Mouse (Mus musculus) stomach, embryonic 14.5 days (tissue): ENCODE results near the gene Grap. TPM values are rescaled to one million over a fixed set of nuclear protein-coding genes. Genes with fewer than 3 reads are reported as not detected.

ENCODE experiments used
- ATAC-seq: fragments of 200-750 bp; cut with Nextera tagmentation; 2 replicates; pipeline ENCODE4 v1.8.0; 2017; ENCODE audit warnings: low read depth, moderate TSS enrichment; ENCODE audit not compliant: insufficient number of reproducible peaks, insufficient read depth, low FRiP score
- H3K27ac ChIP-seq: fragments of 300-500 bp; sonication (generic); 2 replicates; pipeline ENCODE4 v1.5.1; 2014; ENCODE audit warnings: mild to moderate bottlenecking, low read length, moderate library complexity, mixed read lengths
- H3K27me3 ChIP-seq: fragments of 300-500 bp; sonication (generic); 2 replicates; pipeline ENCODE4 v1.6.1; 2014; ENCODE audit warnings: low read length, control low read depth, mixed read lengths; ENCODE audit not compliant: control insufficient read depth, insufficient read depth
- H3K36me3 ChIP-seq: fragments of 300-500 bp; sonication (generic); 2 replicates; pipeline ENCODE4 v1.6.1; 2014; ENCODE audit warnings: mild to moderate bottlenecking, control low read depth, low read length, moderate library complexity, mixed read lengths; ENCODE audit not compliant: control insufficient read depth, insufficient read depth
- H3K4me1 ChIP-seq: fragments of 300-500 bp; sonication (generic); 2 replicates; pipeline ENCODE4 v1.6.1; 2014; ENCODE audit warnings: low read length, control low read depth, mixed read lengths; ENCODE audit not compliant: control insufficient read depth, insufficient read depth
- H3K4me2 ChIP-seq: fragments of 300-500 bp; sonication (generic); replicated peaks from 2 replicates; pipeline ENCODE4 v1.6.1; 2014; ENCODE audit warnings: low read depth, low read length, control low read depth
- H3K4me3 ChIP-seq: fragments of 300-500 bp; sonication (generic); 2 replicates; pipeline ENCODE4 v1.5.1; 2014; ENCODE audit warnings: low read depth, low read length, control low read depth
- H3K9ac ChIP-seq: fragments of 300-500 bp; sonication (generic); replicated peaks from 2 replicates; pipeline ENCODE4 v1.6.1; 2014; ENCODE audit warnings: low read depth, mild to moderate bottlenecking, control low read depth, low read length, moderate library complexity, mixed read lengths
- H3K9me3 ChIP-seq: fragments of 300-500 bp; sonication (generic); 2 replicates; pipeline ENCODE4 v1.6.1; 2016; ENCODE audit warnings: low read depth, low read length, control low read depth; ENCODE audit not compliant: control insufficient read depth
- WGBS: fragments of 180-500 bp; shearing (Covaris S2); extraction: QIAGEN DNeasy Blood & Tissue Kit; methylation state at CpG from one replicate; pipeline ENCODE4 v1.1.7; 2014; 5-methylcytosine and 5-hydroxymethylcytosine counted together
- polyA plus RNA-seq: library from polyadenylated mRNA; unstranded; fragments of >200 nt; fragmentation: Nextera tagmentation; extraction: Ambion mirVana; gene quantifications from 2 replicates; pipeline ENCODE4 v1.2.1, GENCODE M21; 2014

Gene Grap
- polyA plus RNA-seq, 1 experiment from 2014 or later, result 7.1 TPM

DNA sequence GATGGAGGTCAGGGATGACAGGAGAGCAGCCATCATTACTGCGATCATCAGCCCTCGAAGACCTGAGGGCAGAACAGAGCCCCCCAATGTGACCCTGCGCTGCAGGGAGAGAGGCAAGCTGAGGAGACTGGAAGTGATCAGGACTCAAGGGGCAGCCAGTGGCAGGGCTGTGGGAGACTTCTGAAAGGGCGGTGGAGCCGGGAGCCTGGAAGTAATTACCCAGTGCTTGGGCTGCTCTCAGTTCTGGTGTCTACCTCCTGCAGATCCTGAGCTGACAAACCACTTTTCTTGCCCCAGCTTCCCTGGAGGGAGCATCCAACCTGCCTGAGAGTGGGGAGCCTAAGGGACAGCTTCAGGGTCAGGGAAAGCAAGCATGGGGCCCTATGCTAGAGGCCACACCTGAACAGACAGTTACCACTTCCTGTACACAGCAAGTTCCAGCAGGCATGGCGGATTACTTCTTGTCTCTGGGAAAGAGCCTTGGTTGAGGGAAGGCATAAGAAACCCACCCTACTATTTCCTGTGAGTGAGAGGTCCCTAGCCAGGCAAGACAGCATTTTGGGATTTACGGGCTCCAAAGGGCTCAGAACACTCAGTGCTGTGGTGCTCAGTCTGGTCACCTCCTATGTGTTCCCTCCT is 23.3 kb downstream of the Grap start:
- H3K36me3 ChIP-seq, result no peaks in the 10 kb centered on the region
- peaks cover 9% of the 10 kb centered on the region for H3K4me1 ChIP-seq
- 62% methylated on average over 7 of the region's 7 CpGs for WGBS
- no peaks in the 10 kb centered on the region for H3K9me3 ChIP-seq
- no peaks in the 10 kb centered on the region for H3K27me3 ChIP-seq
- no peak overlapping the region for H3K9ac ChIP-seq
- no peak overlapping the region for H3K4me3 ChIP-seq
- ATAC-seq, result no peak
- no peak overlapping the region for H3K4me2 ChIP-seq
- no peak overlapping the region for H3K27ac ChIP-seq

DNA sequence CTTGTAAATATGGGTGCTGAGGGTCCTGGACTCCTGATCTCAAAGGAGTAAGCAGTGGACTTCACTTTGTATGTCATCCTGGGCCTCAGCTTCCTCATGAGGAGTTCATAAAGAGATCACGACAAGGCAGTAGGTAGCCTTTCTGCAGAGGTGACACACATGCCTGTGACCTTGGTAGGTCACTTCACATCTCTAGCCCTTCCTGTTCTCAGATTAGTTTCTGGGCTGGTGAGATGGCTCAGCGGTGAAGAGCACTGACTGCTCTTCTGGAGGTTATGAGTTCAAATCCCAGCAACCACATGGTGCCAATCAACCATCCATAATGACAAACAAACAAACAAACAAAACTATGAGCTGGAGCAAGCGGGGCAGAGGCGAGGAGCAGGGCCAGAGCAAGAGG is 24.6 kb downstream of the Grap start:
- H3K4me1 ChIP-seq, result peaks cover 5% of the 10 kb centered on the region
- H3K9me3 ChIP-seq, result no peaks in the 10 kb centered on the region
- WGBS, result 86% methylated on average over 4 of the region's 4 CpGs
- H3K9ac ChIP-seq, result no peak overlapping the region
- H3K4me2 ChIP-seq, result no peak overlapping the region
- no peak overlapping the region for H3K27ac ChIP-seq
- no peaks in the 10 kb centered on the region for H3K36me3 ChIP-seq
- H3K27me3 ChIP-seq, result no peaks in the 10 kb centered on the region
- no peak overlapping the region for H3K4me3 ChIP-seq
- no peak for ATAC-seq

DNA sequence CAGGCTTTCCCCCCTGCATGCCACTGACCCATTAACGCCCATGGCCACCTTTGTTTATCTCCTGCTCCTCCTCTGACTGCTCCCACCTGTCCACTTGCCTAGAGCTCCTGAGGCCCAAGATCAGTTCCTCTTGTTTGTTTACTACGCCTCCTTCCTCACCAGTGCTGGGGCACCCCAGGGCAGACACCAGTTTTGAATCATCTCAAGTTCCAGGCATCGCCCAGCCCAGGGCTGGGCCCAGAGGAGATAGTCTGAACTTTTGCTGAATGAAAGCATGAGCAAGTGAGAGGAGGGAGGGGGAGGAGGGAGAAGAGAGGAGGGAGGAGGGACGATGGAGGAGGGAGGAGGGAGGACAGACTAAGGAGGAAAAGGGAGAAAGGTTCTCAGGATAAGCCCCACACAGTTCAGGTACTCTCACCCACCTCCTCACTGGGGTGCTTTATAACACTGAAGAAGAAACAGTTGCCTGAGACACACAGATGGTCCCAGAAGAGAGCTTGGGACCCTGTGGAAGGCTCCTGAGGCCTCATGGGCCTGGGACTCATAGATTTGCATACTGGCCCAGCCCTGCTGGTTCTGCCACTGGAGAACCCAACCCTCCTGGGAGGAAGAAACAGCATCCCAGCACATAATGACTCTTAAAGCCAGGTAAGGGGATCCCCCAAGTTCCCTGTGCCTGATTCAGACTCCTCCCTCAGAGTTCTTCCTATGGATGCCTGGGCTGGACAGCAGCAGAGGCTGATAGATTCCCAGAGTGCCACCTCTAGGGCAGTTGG is 26.2 kb downstream of the Grap start:
- H3K9me3 ChIP-seq, result no peaks in the 10 kb centered on the region
- H3K36me3 ChIP-seq, result no peaks in the 10 kb centered on the region
- H3K4me2 ChIP-seq, result no peak overlapping the region
- ATAC-seq, result no peak
- no peak overlapping the region for H3K4me3 ChIP-seq
- 44% methylated on average over 4 of the region's 4 CpGs for WGBS
- peaks cover 12% of the 10 kb centered on the region for H3K4me1 ChIP-seq
- no peak overlapping the region for H3K9ac ChIP-seq
- 0 out of 2 replicates have a peak, but pooled peaks cover 7% of the 10 kb centered on the region for H3K27me3 ChIP-seq
- no peak overlapping the region for H3K27ac ChIP-seq

DNA sequence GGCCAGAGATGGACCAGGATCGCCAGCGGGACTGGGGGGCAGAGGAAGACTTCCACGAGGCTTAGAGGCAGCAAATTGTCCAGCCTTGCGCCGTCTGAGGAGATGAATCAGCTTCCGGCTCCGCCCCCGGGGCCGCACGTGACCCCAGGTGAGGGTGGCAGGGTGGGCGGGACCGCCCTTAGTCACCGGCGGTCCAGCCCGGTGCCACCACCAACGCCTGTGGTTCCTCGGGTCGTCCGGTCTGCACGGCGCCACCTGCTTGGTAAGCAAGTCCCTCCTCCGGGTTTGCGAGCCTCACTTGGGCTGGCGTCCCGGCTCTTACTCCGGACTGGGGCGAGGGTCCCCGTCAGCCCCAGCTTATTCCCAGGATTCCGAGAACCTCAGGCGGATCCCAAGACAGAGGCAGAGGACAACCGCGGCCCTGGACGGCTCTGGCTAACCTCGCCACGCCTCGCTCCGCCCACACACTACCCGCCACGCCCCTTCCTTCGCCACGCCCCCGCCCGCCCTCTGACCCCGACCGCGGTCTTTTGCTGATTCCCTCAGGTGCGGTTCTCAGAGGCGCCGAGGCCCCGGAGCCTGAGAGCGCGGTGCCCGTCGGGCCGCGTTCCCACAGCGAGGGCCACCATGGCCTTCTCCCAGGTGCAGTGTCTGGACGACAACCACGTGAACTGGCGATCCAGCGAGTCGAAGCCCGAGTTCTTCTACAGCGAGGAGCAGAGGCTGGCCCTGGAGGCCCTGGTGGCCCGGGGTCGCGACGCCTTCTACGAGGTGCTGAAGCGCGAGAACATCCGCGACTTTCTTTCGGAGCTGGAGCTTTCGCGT is 31.1 kb downstream of the Grap start, which contains the start of gene Fam83g:
Fam83g (plus strand) TSS at position 185 of the 825 bp plus-strand sequence.
- Histone ChIP-seq H3K27me3 (peaks cover 12% of the 10 kb centered on the region; the same call in 1 of the 2 replicates), H3K36me3 (no peaks in the 10 kb centered on the region), H3K27ac (no peak within 1 kb of the TSS), H3K4me1 (peaks cover 9% of the 10 kb centered on the region; the same call in 1 of the 2 replicates), H3K9me3 (no peaks in the 10 kb centered on the region), H3K4me2 (peak within 1 kb of the TSS; percentile 61), H3K9ac (peak within 1 kb of the TSS; percentile 36), H3K4me3 (peak within 1 kb of the TSS; percentile 41)
- 2% methylated on average over 76 of the region's 76 CpGs for WGBS
- ATAC-seq, result peak; percentile 76

DNA sequence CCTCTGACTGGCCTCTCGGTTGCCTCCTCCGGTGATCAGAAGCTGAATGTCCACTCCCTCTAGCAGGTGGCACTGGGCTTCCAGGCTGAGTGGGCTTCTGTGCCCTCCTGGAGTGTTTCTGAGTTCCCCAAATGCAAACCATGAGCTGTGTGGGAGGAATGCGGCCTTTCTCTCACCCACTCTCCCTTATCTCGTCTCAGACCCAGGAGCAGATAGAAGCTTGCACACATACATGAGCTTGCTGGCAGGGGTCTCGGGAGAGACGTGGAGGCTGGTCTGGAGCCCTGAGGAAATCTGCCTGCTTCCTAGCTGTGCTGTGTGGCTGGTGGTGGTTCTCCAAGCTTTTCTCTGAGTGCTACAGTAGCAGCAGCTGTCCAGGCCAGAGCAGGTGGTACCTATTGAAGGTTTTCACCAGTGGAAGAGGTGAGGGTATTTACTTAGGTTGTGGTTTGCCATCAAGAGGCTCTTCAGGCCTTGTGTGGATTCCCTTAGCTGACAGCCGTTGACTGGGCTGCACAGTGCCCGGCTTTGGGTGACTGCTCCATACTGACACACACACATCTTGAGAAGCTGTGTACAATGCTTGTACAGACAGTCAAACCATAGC is 32.2 kb downstream of the Grap start:
- H3K36me3 ChIP-seq, result no peaks in the 10 kb centered on the region
- ATAC-seq, result no peak
- H3K9me3 ChIP-seq, result no peaks in the 10 kb centered on the region
- H3K27ac ChIP-seq, result no peak overlapping the region
- peak overlapping the region; percentile 41; the same call in 1 of the 2 replicates for H3K4me3 ChIP-seq
- H3K4me1 ChIP-seq, result peaks cover 9% of the 10 kb centered on the region; the same call in 1 of the 2 replicates
- WGBS, result 66% methylated on average over 8 of the region's 8 CpGs
- H3K9ac ChIP-seq, result no peak overlapping the region
- peaks cover 12% of the 10 kb centered on the region; the same call in 1 of the 2 replicates for H3K27me3 ChIP-seq
- peak overlapping the region; percentile 61 for H3K4me2 ChIP-seq

DNA sequence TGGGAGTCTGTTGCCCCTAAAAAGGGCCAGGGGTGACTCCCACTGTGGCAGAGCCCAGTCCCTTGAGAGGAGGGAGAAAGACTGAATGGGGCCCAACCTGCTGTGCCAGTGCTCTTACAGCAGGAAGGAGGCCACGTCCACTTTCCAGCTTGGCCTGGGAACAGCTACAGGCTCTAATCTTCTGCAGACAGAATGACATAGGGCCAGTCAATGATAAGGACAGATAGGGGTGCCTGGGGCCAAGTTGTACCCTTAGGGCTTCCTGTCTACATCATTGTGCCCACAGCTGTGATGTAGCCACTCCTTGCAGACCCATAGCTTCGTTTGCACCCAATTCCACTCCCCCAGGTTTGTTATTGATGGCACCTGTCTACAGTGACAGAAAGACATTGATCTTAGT is 33.1 kb downstream of the Grap start:
- Histone ChIP-seq H3K27ac (no peak overlapping the region), H3K9ac (no peak overlapping the region), H3K4me2 (no peak overlapping the region), H3K9me3 (no peaks in the 10 kb centered on the region), H3K4me1 (peaks cover 9% of the 10 kb centered on the region; the same call in 1 of the 2 replicates), H3K36me3 (no peaks in the 10 kb centered on the region), H3K4me3 (no peak overlapping the region), H3K27me3 (peaks cover 12% of the 10 kb centered on the region; the same call in 1 of the 2 replicates)
- ATAC-seq, result no peak; the same call in 1 of the 2 replicates
- 40% methylated on average over 2 of the region's 2 CpGs for WGBS

DNA sequence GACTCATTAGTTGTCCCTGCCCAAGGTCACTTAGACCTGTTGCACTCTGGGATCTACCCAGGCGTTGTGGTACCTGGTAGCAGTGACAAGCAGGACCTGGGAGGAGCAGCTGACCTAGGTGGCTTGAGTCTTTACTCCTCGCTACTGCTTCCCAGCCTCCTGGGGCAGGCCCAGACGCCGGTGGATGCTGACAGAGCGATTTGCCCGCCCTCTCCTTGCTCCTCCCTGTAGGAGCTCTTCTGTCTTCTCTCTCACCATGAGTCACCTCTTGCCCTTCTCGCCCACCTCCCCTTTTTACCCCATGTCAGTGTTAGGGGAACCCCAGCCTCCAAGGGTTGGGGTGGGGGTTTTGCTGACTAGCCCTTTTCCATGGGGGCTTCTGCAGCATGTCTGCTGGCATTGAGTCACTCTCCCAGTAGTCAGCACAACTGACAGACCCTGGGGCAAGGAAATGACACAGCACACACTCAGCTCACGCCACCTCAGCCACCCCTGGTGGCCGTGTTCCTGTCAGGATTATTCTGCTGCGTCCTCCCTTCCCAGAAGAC is 33.9 kb downstream of the Grap start:
- 55% methylated on average over 10 of the region's 10 CpGs for WGBS
- no peaks in the 10 kb centered on the region for H3K36me3 ChIP-seq
- H3K9me3 ChIP-seq, result no peaks in the 10 kb centered on the region
- H3K9ac ChIP-seq, result no peak overlapping the region
- H3K4me1 ChIP-seq, result peaks cover 9% of the 10 kb centered on the region; the same call in 1 of the 2 replicates
- no peak overlapping the region for H3K4me3 ChIP-seq
- no peak overlapping the region for H3K27ac ChIP-seq
- ATAC-seq, result no peak
- H3K4me2 ChIP-seq, result no peak overlapping the region
- peaks cover 12% of the 10 kb centered on the region; the same call in 1 of the 2 replicates for H3K27me3 ChIP-seq
